Mouse (Mus musculus): ENCODE measurements at regions not wholly inside any gene's neighbourhood (a gene's known extent, or its start where the extent isn't known, plus 50 kb on each side); places are given as distances from the start of the nearest gene placed in this dataset.
A peak's percentile ranks its signal among the peaks of the same experiment; 100 is the strongest.

- 22% methylated on average over 6 of the region's 6 CpGs for WGBS
- H3K36me3 ChIP-seq: no peaks in the 10 kb centered on the region
- H3K9ac ChIP-seq: no peak overlapping the region
- peaks cover 17% of the 10 kb centered on the region for H3K4me1 ChIP-seq (replicated peaks)
- ATAC-seq (ENCODE audit: low read depth): no peak
- no peaks in the 10 kb centered on the region for H3K9me3 ChIP-seq
- no peak overlapping the region for H3K4me3 ChIP-seq
- no peak overlapping the region for H3K27ac ChIP-seq (replicated peaks)
- H3K27me3 ChIP-seq: no peaks in the 10 kb centered on the region
- no peak overlapping the region for H3K4me2 ChIP-seq
Observed at GRCm38 (mm10) chr12:25163541-25163940, 66.6 kb upstream of the Id2 start.

GRCm38 (mm10) chr12:25162843-25163242 is 65.9 kb upstream of the Id2 start:
- peaks cover 17% of the 10 kb centered on the region for H3K4me1 ChIP-seq (replicated peaks)
- WGBS: 78% methylated on average over 6 of the region's 6 CpGs
- H3K9ac ChIP-seq: no peak overlapping the region
- no peaks in the 10 kb centered on the region for H3K27me3 ChIP-seq
- no peaks in the 10 kb centered on the region for H3K9me3 ChIP-seq
- H3K4me3 ChIP-seq: no peak overlapping the region
- ATAC-seq (ENCODE audit: low read depth): no peak
- no peaks in the 10 kb centered on the region for H3K36me3 ChIP-seq
- no peak overlapping the region for H3K27ac ChIP-seq (replicated peaks)
- no peak overlapping the region for H3K4me2 ChIP-seq

- no peak overlapping the region for H3K27ac ChIP-seq (replicated peaks)
- H3K4me1 ChIP-seq (replicated peaks): peaks cover 17% of the 10 kb centered on the region
- no peaks in the 10 kb centered on the region for H3K27me3 ChIP-seq
- WGBS: 85% methylated on average over 6 of the region's 6 CpGs
- H3K9me3 ChIP-seq: no peaks in the 10 kb centered on the region
- H3K4me2 ChIP-seq: no peak overlapping the region
- 0 out of 2 replicates have a peak, but pooled peaks have one; percentile 16 for ATAC-seq (ENCODE audit: low read depth)
- H3K9ac ChIP-seq: no peak overlapping the region
- H3K36me3 ChIP-seq: no peaks in the 10 kb centered on the region
- H3K4me3 ChIP-seq: no peak overlapping the region
Observed at GRCm38 (mm10) chr12:25161939-25162338, 65.0 kb upstream of the Id2 start.

GRCm38 (mm10) chr12:25160990-25161843 is 64.3 kb upstream of the Id2 start:
- H3K9me3 ChIP-seq: no peaks in the 10 kb centered on the region
- peaks cover 17% of the 10 kb centered on the region for H3K4me1 ChIP-seq (replicated peaks)
- H3K4me2 ChIP-seq: no peak overlapping the region
- no peaks in the 10 kb centered on the region for H3K27me3 ChIP-seq
- H3K9ac ChIP-seq: no peak overlapping the region
- H3K36me3 ChIP-seq: no peaks in the 10 kb centered on the region
- WGBS: 56% methylated on average over 15 of the region's 15 CpGs
- 0 out of 2 replicates have a peak, but pooled peaks have one; percentile 45 for ATAC-seq (ENCODE audit: low read depth)
- H3K4me3 ChIP-seq: no peak overlapping the region
- no peak overlapping the region for H3K27ac ChIP-seq (replicated peaks)

GRCm38 (mm10) chr12:25159091-25159490 is 62.2 kb upstream of the Id2 start:
- Histone ChIP-seq H3K4me3 (no peak overlapping the region), H3K27ac (replicated peaks) (no peak overlapping the region), H3K9me3 (no peaks in the 10 kb centered on the region), H3K4me1 (replicated peaks) (peaks cover 14% of the 10 kb centered on the region), H3K4me2 (no peak overlapping the region), H3K27me3 (no peaks in the 10 kb centered on the region), H3K36me3 (no peaks in the 10 kb centered on the region), H3K9ac (no peak overlapping the region)
- no peak for ATAC-seq (ENCODE audit: low read depth)
- WGBS: 92% methylated on average over 6 of the region's 6 CpGs

GRCm38 (mm10) chr12:25157238-25157637 is 60.3 kb upstream of the Id2 start:
- H3K27me3 ChIP-seq: no peaks in the 10 kb centered on the region
- 84% methylated on average over 5 of the region's 5 CpGs for WGBS
- ATAC-seq (ENCODE audit: low read depth): no peak

GRCm38 (mm10) chr12:25155396-25155795 is 58.5 kb upstream of the Id2 start:
- Histone ChIP-seq H3K9me3 (no peaks in the 10 kb centered on the region), H3K4me2 (no peak overlapping the region), H3K27ac (replicated peaks) (no peak overlapping the region), H3K27me3 (no peaks in the 10 kb centered on the region), H3K4me3 (no peak overlapping the region), H3K9ac (no peak overlapping the region), H3K4me1 (replicated peaks) (no peaks in the 10 kb centered on the region), H3K36me3 (no peaks in the 10 kb centered on the region)
- WGBS: 76% methylated on average over 9 of the region's 9 CpGs
- ATAC-seq (ENCODE audit: low read depth): no peak

More at GRCm38 (mm10) chr12:25157238-25157637, 60.3 kb upstream of the Id2 start:
- Histone ChIP-seq H3K27ac (replicated peaks) (no peak overlapping the region), H3K4me1 (replicated peaks) (peaks cover 4% of the 10 kb centered on the region; the same call in 1 of the 2 replicates), H3K4me2 (no peak overlapping the region), H3K4me3 (no peak overlapping the region), H3K9me3 (no peaks in the 10 kb centered on the region), H3K9ac (no peak overlapping the region), H3K36me3 (no peaks in the 10 kb centered on the region)

GRCm38 (mm10) chr12:25148099-25148498 is 51.2 kb upstream of the Id2 start:
- ATAC-seq (ENCODE audit: low read depth): no peak
- WGBS: 81% methylated on average over 6 of the region's 6 CpGs
- no peak overlapping the region for H3K4me3 ChIP-seq

More at GRCm38 (mm10) chr12:25148099-25148498, 51.2 kb upstream of the Id2 start:
- Histone ChIP-seq H3K4me2 (no peak overlapping the region), H3K27ac (replicated peaks) (no peak overlapping the region), H3K9me3 (no peaks in the 10 kb centered on the region), H3K36me3 (no peaks in the 10 kb centered on the region), H3K27me3 (no peaks in the 10 kb centered on the region), H3K9ac (no peak overlapping the region), H3K4me1 (replicated peaks) (no peaks in the 10 kb centered on the region)
